Mouse (Mus musculus) spleen, adult 2 months (tissue): ENCODE measurements around the gene Gm21983.

Experiments used
- CTCF ChIP-seq: fragments of 200-500 bp; IDR thresholded peaks from 2 replicates; pipeline ENCODE4 v1.5.1; 2011; ENCODE audit warnings: mild to moderate bottlenecking, inconsistent platforms; ENCODE audit not compliant: insufficient read depth, insufficient read length, insufficient replicate concordance; ENCODE audit errors: extremely low read depth
- POLR2A ChIP-seq: fragments of 200-500 bp; IDR thresholded peaks from 2 replicates; pipeline ENCODE4 v1.6.1; 2011; ENCODE audit warnings: low read depth, low read length, inconsistent platforms

GRCm38 (mm10) chr7:27224877-27225575, 44.1 kb upstream of the Gm21983 start:
- TF ChIP-seq POLR2A (no peak), CTCF (no peak)
